Mouse (Mus musculus) left cerebral cortex, postnatal 36 days (tissue): ENCODE results near the gene Nt5dc3. TPM values are rescaled to one million over a fixed set of nuclear protein-coding genes. Genes with fewer than 3 reads are reported as not detected.
A peak's percentile ranks its signal among the peaks of the same experiment; 100 is the strongest.

Experiments used
- DNase-seq, 2 experiments: peaks; one replicate each; pipeline ENCODE4 v3.0.0; 2021 to 2022; ENCODE audit warnings: low spot score in 2 of 2, mixed read lengths in 1 of 2
- intact Hi-C: fragments of 180-260 bp; cut with DNase I; formaldehyde crosslinking; loops from one replicate; pipeline ENCODE4 v1.15.1; 2025
- total RNA-seq, 2 experiments: library from RNA; stranded (reverse); gene quantifications; 2 replicates each; pipeline ENCODE4 v1.2.3; 2021

Nt5dc3 gene
- total RNA-seq, 2 experiments from 2014 or later = 79.4 to 82.5 TPM

DNA sequence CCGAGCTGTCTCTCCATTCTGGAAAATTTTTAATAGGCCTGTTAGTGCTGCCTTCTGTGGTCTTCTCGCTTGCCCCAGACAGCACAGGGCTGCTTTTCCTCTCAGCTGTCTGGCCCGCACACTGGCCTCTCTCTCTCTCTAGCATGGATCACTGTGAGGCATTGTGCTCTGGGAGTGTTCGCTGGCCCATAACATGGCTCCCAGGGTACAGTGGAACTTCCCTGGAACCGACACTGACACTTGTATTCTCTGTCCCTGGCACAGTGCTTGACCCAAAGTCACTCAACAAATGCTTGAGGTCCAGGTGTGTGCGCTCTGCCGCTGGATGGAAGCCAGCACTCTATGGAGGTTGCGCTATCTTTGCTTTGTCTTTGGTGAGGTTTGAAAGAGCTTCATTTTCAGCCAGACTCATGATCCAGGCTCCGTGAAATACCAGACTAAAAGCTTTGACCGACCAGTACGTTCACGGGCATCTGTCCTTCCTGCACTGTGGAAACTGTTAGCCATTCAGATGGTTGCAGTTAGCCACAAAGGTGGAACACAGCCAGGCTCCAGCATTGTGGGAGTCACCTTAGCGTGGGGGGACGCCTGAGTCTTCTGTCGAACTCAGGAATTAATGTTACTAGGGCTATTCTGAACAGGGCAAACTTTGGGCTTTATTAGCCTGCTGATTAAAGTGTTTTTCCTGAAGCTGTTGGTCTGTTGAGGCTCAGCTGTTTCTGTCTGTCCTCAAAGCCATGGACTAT is 29.4 kb downstream of the Nt5dc3 start:
- intact Hi-C loops = no loop called here
- no peak for DNase-seq

DNA sequence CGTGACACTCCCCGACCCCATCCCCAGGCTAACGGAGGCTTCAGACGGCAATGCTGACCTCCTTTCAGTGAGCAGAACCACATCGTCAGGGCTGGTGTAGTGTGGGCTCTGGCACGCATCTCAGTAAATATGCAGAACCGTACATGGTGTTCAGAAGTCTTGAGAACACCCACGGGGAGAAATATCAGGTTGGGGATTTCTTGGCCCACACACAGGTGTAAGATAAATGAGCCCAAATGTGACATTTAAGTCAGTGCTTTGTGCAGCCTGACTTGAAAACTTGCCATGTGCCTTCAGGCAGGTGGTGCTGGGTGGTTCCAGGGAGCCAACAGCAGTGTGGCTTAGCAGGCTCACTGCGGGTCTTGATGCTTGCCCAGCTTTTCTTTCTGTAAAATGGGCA is 31.2 kb downstream of the Nt5dc3 start:
- peak; percentile 42 to 49 for DNase-seq
- intact Hi-C loops = no loop called here

DNA sequence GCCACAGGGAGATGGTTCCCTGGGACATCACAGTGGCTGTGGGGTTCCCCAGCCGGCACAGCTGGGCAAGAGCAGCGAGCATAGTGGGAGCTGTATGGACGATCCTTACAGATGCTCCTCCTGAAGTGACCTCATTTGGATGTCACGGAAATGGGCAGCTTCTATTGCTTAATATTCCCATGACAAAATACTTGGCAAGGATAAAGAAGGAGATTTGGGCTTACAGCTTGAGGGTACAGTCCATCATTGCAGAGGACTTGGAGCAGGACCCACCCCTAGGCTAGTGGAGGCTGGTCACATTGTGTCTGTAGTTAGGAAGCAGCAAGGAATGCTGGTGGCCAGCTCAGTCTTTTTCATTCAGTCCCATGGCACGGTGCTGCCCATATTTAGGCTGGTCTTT is 31.8 kb downstream of the Nt5dc3 start:
- intact Hi-C loops = no loop called here
- no peak for DNase-seq

DNA sequence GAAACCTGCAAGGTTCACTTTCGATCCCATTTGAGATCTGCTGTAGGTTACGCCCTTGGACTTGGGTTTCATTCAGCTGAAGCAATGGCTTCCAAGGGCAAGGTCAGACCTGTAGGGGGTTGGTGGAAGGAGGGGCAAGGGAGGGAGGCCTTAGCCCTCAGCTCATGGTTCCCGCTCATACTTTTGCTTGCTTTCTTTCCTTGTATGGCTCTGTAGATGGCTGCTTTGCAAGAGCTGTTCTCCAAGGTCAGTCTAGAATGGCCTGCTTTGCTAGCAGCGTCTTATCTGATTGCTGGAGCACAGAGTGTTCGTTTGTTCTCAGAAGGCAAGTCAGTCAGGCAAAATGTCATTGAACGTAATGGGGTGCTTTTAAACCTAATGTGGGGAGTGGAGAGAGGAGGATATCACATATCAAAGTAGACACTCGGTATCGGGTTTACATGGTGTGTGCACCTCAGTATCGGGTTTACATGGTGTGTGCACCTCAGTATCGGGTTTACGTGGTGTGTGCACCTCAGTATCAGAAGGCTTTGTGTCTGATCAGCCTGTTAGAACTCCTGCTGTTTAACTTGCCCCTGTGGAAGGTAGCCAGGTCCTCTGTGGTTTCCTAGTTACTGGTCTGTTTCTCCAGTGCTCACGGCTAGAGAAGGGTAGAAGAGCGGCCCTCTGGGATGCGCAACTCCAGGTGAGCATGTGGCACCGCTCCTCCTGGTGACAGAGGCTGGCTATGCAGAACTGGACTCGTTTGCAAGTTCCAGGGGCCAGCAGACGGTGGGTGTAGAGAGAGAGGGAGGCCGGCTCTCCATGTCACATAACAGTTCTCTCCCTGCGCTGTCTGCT is 35.7 kb downstream of the Nt5dc3 start:
- intact Hi-C loops = no loop called here
- no peak for DNase-seq

DNA sequence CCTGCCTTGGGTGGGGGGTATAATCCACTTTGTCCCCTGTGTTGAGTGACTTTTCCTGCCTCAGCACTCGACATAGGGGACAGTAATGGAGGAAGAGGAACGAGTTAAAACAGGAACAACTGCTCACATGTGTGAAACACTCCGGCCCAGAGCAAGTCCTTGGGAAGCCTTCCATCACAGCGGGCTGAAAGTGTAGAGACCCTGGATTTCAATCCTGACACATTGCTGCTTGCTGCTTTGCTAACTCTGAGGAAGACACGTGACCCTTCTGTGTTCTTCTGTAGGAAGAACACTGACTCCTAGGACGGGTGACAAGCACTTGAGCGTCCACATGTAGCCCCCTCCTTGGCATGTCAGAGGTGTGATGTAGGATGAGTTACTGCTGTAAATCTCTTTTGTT is 36.3 kb downstream of the Nt5dc3 start:
- DNase-seq = no peak
- intact Hi-C loops = no loop called here

DNA sequence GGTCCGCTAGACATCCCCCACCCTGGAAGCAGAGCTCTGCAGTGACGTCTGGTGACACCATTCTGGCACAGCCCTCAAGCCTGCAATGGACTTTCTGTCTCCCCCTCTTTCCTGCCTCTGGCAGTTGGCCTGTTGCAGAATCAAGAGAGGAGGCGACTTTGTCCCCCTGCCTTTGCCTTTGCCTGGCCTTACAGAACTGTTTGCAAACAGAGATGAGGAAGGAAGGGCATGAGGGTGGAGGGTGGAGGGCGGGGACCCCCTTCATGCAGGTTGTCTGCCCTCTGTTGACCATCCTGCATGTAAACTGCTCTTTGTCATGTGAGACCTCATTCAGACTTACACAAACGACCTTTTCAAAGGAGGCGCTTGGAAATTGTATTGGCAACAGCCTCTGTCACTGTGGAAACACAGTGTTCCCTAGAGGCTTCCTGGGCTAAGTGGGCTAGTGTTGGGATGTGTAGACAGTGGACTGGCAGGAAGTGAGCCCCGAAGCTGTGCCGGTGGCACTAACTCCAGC is 40.9 kb downstream of the Nt5dc3 start:
- intact Hi-C loops = loop anchor here (5.0 kb wide), 1 partner anchor 42 kb away; the partner anchor contains the start of gene Nt5dc3
- DNase-seq = peak; percentile 30 to 34

DNA sequence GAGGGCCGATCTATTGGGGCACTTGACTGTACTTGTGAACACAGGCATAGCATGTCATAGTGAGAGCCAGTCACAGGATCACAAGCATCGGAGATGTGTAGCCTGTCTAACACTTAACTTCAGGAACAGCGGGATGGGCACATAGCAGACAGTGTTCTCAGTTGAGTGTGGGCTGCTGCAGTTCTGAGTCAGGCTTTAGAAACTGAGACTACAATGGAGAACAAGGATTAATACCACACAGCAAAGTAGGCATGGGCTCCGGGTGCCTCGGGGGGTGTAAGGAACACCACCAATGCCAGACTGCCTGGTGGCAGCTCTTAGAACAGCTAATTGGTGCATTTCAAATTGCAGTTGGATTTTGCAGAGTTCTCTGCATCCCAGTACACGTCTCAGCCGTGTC is 42.2 kb downstream of the Nt5dc3 start:
- DNase-seq = no peak
- intact Hi-C loops = loop anchor here (5.0 kb wide), 1 partner anchor 44 kb away; the partner anchor contains the start of gene Nt5dc3

DNA sequence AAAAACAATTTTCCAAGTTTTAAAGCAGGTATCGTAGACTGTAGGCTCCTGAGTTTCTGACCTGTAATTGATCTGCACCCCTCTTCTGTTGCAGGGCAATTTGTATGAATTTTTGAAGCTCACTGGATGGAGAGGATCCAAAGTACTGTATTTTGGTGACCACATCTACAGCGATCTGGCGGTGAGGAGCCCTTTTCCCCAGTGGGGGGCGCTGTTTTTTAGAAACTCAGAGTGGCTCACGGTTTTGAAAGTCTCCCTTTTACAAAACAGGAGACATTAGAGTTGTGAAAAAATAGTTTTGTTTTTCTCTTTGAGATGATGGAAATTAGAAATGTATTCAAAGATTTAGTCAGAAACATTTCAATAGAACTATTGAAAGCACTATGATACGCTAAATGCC is 45.3 kb downstream of the Nt5dc3 start:
- intact Hi-C loops = loop anchor here (5.0 kb wide), 1 partner anchor 47 kb away; the partner anchor contains the start of gene Nt5dc3
- no peak for DNase-seq

DNA sequence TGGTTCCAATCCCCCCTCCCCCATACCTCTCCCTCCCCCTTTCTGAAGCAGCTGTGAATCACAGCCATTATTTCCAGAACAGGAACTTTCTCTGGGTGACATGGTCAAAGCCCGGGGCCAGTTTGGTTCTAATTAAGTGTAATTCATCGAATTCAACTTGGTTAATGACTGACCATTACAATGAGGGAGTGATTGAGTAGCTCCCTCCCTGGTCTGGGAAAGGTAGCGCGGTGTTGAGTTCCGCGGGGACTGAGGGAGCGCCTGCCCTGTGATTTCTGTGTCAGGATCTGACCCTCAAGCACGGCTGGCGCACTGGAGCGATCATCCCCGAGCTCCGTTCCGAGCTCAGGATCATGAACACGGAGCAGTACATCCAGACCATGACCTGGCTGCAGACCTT is 46.1 kb downstream of the Nt5dc3 start:
- DNase-seq = no peak
- intact Hi-C loops = loop anchor here (5.0 kb wide), 1 partner anchor 48 kb away; the partner anchor contains the start of gene Nt5dc3

DNA sequence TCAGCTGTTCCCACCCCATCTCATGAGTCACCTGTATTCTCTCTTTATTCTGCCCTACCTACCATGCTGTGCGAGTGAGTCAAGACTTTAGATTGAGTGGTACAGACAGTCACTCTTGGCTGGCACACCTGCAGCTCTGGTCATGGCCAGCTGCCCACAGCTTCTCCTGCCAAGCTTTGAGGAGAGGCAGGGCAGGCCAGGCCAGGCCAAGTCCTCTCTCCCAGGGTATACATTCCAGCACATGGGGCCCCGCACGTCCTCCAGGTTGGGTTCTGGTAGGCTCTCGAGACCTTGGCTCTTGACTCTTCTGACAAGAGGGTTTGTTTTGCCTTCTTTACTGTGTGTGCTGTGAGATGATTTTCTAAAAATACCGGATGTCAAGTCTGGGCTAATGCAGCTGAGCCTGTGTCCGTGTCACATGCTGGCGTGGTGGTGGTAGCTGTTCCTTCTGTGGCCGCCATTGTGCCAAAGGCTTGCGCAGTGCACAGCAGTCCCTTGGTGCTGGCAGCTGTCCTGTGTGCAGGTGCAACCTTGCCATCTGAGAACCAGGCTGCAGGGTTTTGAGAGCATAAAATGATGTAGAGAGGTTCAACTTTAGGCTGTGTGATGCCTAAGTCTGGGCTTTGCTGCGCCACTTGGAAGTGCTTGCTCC is 47.2 kb downstream of the Nt5dc3 start:
- no peak for DNase-seq
- intact Hi-C loops = no loop called here

DNA sequence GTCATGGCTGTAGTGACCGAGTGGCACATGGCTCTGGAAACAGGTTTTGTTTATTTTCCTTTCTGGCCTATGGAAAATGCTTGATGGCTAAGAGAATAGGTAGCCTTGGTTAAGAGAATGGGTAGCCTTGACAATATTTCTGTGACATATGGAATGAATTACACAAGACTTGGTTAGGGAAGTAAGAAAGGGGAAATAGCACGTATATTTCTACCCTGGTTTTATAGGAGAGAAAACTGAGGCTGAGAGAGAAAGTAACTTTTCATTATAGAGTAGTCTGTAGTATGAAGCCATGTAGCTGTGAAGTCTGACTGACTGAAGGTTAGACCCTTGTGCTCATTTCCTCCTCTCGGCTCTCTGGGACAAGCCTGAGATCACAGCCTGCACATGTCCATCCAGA is 48.1 kb downstream of the Nt5dc3 start:
- intact Hi-C loops = no loop called here
- no peak for DNase-seq

DNA sequence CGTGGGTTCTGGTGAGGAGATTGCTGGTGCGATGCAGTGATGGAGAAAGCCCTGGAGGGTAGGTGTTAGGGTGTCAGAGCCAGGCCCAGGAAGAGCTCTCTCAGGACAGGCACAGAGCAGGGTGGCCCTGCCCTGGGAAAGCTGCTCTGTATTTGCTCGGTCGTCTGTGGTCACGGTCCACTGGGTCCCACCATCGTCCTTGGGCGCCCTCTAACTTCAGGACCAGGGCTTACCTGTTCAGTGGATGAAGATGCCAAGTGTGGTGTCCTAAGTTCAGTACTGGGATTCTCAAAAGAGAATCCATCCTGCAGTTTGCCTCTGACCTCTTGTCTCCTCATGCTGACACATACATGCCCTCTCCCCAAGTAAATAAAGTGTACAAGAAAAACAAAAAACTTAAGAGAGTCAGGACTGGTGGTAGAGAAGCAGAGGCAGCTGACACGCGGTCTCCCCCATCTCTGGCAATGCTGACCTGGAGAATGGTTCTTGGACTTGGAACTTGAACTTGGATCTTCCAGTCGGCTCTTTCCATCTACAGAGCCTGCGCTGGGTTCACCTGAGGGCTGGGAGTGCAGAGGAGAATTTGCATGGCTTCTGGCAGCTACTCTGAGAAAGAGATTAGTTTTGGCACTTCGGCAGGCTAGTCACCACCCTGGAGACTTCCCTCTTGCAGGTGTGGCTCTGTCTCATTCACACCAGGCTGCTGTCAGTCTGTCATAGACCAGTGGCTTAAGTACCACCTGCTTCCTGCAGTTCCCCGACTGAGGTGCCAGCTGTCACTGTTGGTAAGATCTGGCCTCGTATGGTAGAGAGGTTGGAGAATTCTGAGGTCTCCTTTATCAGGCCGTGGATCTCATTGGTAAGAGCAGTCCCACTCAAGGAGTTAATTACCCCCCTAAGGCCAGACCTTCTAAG is 49.7 kb downstream of the Nt5dc3 start:
- intact Hi-C loops = no loop called here
- no peak for DNase-seq

DNA sequence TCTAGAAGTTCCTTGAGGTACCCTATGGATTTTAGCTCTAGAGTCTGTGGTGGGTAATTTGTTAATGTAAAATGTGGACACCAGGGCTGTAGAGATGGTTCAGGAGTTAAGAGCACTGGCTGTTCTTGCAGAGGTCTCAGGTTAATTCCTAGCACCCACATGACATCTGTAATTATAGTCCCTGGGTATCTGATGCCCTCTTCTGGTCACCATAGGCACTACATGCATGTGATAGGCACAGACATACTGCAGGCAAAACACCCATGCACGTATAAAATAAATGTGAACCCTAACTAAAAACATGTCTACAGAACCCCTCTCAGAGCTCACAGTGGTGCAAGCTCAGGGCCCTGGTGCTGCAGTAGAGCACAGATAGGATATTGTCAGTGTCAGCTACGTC is 50.7 kb downstream of the Nt5dc3 start:
- no peak for DNase-seq
- intact Hi-C loops = no loop called here

DNA sequence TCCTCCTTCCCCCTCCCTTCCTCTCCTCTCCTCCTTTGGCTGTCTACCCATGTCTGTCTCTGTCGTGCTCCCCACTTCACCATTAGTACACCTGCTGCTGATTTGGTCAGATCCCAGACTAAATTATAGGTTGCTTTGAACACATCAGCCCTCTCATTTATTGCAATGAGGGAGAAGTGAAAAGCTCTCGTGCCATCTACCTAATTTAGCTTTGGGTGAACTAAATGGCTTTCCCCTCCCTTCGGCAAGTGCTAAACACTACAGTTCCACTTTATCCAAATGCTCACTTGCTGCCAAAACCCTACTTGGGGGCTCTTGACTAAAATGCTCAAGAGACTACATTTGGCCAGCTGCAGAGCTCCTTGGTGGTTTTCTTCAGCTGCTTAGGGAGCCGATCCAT is 58.0 kb downstream of the Nt5dc3 start:
- intact Hi-C loops = no loop called here
- no peak for DNase-seq

DNA sequence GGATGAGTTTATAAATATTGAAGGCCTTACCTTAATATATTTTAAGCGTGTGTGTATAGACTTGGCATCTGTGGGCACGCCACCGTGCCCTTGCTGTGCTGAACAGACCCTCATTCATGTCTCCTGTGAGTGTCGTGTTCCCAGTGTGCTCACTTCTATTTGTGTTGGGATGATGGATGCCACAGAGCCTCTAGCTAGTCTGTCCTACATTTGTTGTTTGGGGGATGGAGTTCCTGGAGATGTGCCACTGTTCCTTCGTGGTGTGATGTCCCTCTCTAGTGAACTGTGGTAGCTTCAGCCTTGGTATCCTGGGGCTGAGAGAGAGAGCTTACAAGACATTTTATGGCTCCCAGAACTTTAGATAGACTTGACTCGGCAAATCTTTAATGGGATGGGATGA is 60.0 kb downstream of the Nt5dc3 start:
- intact Hi-C loops = no loop called here
- DNase-seq = no peak

DNA sequence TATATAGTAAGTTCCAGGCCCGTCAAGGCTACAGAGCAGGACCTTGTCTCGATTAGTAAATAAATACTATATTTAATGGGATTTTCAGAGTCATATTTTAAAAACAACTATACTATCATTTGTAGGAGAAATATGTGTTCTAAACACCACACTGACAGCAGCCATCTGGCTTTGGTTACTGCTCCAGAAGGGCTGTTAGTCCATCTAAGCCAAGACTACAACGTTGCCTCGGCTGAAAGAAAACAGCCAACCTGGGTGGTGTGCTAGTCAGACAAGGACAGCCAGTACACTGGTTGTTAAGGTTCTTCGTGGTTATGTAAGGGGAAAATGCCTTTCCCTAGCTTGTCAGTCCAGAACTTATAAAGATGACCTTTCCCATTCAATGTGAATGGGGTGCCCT is 63.9 kb downstream of the Nt5dc3 start:
- intact Hi-C loops = no loop called here
- DNase-seq = no peak

DNA sequence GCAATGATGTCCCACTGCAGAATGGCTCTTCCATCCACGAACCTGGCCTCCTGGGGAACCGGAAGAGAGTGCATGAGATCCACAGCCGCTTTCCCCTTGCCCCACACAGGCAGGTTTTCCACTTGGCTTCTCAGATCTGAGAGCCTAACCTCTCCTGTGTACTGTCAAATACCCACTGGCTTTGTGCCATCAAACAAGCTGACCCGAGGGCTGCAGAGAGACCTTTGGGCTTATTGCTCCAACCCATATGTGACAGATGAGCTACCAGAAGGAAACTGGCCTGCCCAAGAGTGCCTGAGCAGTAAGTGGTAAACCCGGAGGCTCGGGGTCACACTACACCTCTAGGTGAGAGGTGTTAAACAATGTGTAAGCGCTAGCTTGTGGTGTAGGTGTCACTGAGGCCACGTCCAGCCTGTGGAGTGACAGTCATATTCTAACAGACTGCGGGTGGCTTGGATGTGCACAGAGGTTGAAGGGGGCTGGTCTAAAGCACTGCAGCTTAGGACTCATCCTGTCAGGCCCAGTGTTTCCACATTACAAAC is 68.2 kb downstream of the Nt5dc3 start:
- intact Hi-C loops = no loop called here
- no peak for DNase-seq

DNA sequence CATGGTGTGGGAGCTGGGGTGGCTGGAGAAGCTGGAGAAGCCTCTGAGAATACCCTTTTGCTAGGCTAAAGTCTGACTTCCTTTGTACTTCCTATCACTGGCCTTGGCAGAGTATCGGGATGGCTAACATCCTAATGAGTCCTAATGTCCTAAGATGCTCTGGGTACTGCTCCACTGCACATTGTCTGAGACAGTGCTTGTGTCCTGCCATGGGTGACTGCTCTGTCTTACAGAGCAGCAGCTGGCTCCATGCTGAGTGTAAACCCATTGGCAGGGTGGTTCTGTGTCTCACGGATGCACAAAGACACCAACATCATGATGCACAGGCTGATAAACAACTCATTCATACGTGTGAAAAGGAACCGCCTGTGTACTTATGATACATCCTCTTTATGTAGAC is 70.3 kb downstream of the Nt5dc3 start:
- DNase-seq = no peak
- intact Hi-C loops = no loop called here

DNA sequence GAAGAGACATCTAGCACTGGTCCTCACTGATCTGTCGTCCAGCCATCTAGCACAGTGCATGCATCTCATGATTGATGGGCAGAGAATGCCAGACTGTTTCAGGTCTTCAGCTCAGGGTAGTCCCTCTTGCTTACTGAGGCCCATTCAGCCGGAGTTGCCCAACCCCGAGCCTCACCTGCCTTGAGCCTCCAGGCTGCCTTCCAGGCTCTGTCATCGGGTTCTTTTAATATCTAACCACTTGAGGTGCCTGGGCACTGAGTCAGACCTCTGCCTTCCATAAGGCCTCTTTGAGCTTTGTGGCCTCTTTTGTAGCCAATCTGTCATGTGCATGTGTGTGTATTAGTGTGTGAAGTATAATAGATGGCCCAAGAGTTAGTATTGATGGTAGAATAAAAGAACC is 70.7 kb downstream of the Nt5dc3 start:
- intact Hi-C loops = no loop called here
- DNase-seq = no peak
